ENCODE assay signal across 39 mouse cellular contexts in genomic region chr11:33234134-33234533, GRCm38 (mm10). TPM values are rescaled to one million over a fixed set of nuclear protein-coding genes. Genes with fewer than 3 reads are reported as not detected.
DNase-seq lines count a peak whose midpoint lies in the region; ATAC-seq lines count a peak whose summit lies in the region.
"Had no signal": no experiment of that assay in that cellular context is flagged by ENCODE, and none has a peak within 500 bp of the region (broad histone marks: within the 10 kb centered on the region; RNA-seq: fewer than 3 reads in every experiment).

No protein-coding gene starts in this region.

- peaks cover 5% of the 10 kb centered on the region; the same call in 1 of the 2 replicates for H3K4me1 ChIP-seq in forebrain, embryonic 10.5 days
- H3K4me1 ChIP-seq in forebrain, embryonic 14.5 days (ENCODE audit: control insufficient read depth, insufficient read depth, low read length): peaks cover 4% of the 10 kb centered on the region
- H3K4me1 ChIP-seq in neural tube, embryonic 15.5 days: peaks cover 12% of the 10 kb centered on the region
- H3K4me1 ChIP-seq in hindbrain, embryonic 15.5 days (replicated peaks): peaks cover 9% of the 10 kb centered on the region
- peaks cover 16% of the 10 kb centered on the region for H3K4me1 ChIP-seq in neural tube, embryonic 14.5 days (ENCODE audit: control insufficient read depth, insufficient read depth, low read length)
- H3K4me1 ChIP-seq: embryonic facial prominence, embryonic 15.5 days; heart, embryonic 12.5 days; limb, embryonic 13.5 days; lung, embryonic 15.5 days had no signal

- no peaks in the 10 kb centered on the region for H3K27me3 ChIP-seq in forebrain, embryonic 10.5 days (ENCODE audit: poor library complexity, severe bottlenecking)
- H3K27me3 ChIP-seq in forebrain, embryonic 14.5 days (replicated peaks; ENCODE audit: control insufficient read depth, insufficient read depth, low read length): no peaks in the 10 kb centered on the region
- no peaks in the 10 kb centered on the region for H3K27me3 ChIP-seq in neural tube, embryonic 15.5 days (replicated peaks)
- H3K27me3 ChIP-seq in hindbrain, embryonic 15.5 days: no peaks in the 10 kb centered on the region
- no peaks in the 10 kb centered on the region for H3K27me3 ChIP-seq in neural tube, embryonic 14.5 days (ENCODE audit: control insufficient read depth, insufficient read depth, low read length)
- H3K27me3 ChIP-seq: embryonic facial prominence, embryonic 15.5 days; forebrain, embryonic 13.5 days; heart, embryonic 12.5 days; limb, embryonic 13.5 days; lung, embryonic 15.5 days; Patski had no signal

- H3K4me3 ChIP-seq in forebrain, embryonic 10.5 days: no peak overlapping the region
- H3K4me3 ChIP-seq in forebrain, embryonic 14.5 days (ENCODE audit: low read depth, low read length): no peak overlapping the region
- no peak overlapping the region for H3K4me3 ChIP-seq in neural tube, embryonic 15.5 days (replicated peaks)
- H3K4me3 ChIP-seq in hindbrain, embryonic 15.5 days: no peak overlapping the region
- H3K4me3 ChIP-seq in neural tube, embryonic 14.5 days (ENCODE audit: low read depth, low read length): no peak overlapping the region
- H3K4me3 ChIP-seq: embryonic facial prominence, embryonic 10.5 days; embryonic facial prominence, embryonic 15.5 days; forebrain, embryonic 13.5 days; heart, embryonic 12.5 days; limb, embryonic 13.5 days; lung, embryonic 15.5 days had no signal

- no peak overlapping the region for H3K9ac ChIP-seq in forebrain, embryonic 14.5 days (ENCODE audit: low read length)
- H3K9ac ChIP-seq in neural tube, embryonic 15.5 days (replicated peaks): no peak overlapping the region
- no peak overlapping the region for H3K9ac ChIP-seq in hindbrain, embryonic 15.5 days
- no peak overlapping the region for H3K9ac ChIP-seq in neural tube, embryonic 14.5 days (replicated peaks; ENCODE audit: low read depth, low read length)
- H3K9ac ChIP-seq: embryonic facial prominence, embryonic 15.5 days; forebrain, embryonic 13.5 days; heart, embryonic 12.5 days; limb, embryonic 13.5 days; lung, embryonic 15.5 days had no signal

- DNase-seq in forebrain, embryonic 10.5 days (ENCODE audit: extremely low spot score, low spot score): peak; percentile 11
- DNase-seq in forebrain, embryonic 14.5 days (ENCODE audit: low spot score): no peak
- peak; percentile 27 for DNase-seq in neural tube, embryonic 10.5 days (ENCODE audit: extremely low spot score, low spot score)
- DNase-seq in layer of hippocampus, adult 8-10 months (ENCODE audit: low spot score in 2 of 2): no peak
- DNase-seq in right cerebral cortex, adult 2 months (ENCODE audit: low spot score in 2 of 2): no peak
- DNase-seq: adrenal gland, postnatal 10 days; cerebellum, adult 11 months; cerebellum, adult 9-10 months; cerebellum, postnatal 36 days; gastrocnemius, postnatal 25 days; heart, adult 18-20 months; kidney, adult 9 months; kidney, postnatal 14 days; spleen, adult 18-20 months; thymus, adult 18-20 months; thymus, postnatal 25 days had no signal

- no peaks in the 10 kb centered on the region for H3K36me3 ChIP-seq in forebrain, embryonic 10.5 days (replicated peaks)
- H3K36me3 ChIP-seq in forebrain, embryonic 14.5 days (ENCODE audit: control insufficient read depth, insufficient read depth, low read length): no peaks in the 10 kb centered on the region
- no peaks in the 10 kb centered on the region for H3K36me3 ChIP-seq in neural tube, embryonic 15.5 days
- no peaks in the 10 kb centered on the region for H3K36me3 ChIP-seq in hindbrain, embryonic 15.5 days
- H3K36me3 ChIP-seq in neural tube, embryonic 14.5 days (ENCODE audit: control insufficient read depth, insufficient read depth, low read length): no peaks in the 10 kb centered on the region
- H3K36me3 ChIP-seq: embryonic facial prominence, embryonic 10.5 days; embryonic facial prominence, embryonic 15.5 days; heart, embryonic 12.5 days; limb, embryonic 13.5 days; lung, embryonic 15.5 days had no signal

- WGBS in forebrain, embryonic 10.5 days: 69% methylated on average over 3 of the region's 3 CpGs
- WGBS in forebrain, embryonic 14.5 days: 60% methylated on average over 3 of the region's 3 CpGs
- 24% methylated on average over 3 of the region's 3 CpGs for WGBS in neural tube, embryonic 15.5 days
- WGBS in hindbrain, embryonic 15.5 days: 27% methylated on average over 3 of the region's 3 CpGs
- WGBS in neural tube, embryonic 14.5 days: 18% methylated on average over 3 of the region's 3 CpGs

- H3K27ac ChIP-seq in forebrain, embryonic 10.5 days: no peak overlapping the region
- H3K27ac ChIP-seq in forebrain, embryonic 14.5 days (ENCODE audit: low read depth, low read length): no peak overlapping the region
- H3K27ac ChIP-seq in neural tube, embryonic 15.5 days (replicated peaks): no peak overlapping the region
- 0 out of 2 replicates have a peak overlapping the region, but pooled peaks have one; percentile 15 for H3K27ac ChIP-seq in hindbrain, embryonic 15.5 days (replicated peaks)
- H3K27ac ChIP-seq in neural tube, embryonic 14.5 days (ENCODE audit: low read depth, low read length): no peak overlapping the region
- H3K27ac ChIP-seq: embryonic facial prominence, embryonic 10.5 days; embryonic facial prominence, embryonic 15.5 days; forebrain, embryonic 13.5 days; limb, embryonic 13.5 days; lung, embryonic 15.5 days; stomach, postnatal 0 days had no signal

- no peaks in the 10 kb centered on the region for H3K9me3 ChIP-seq in forebrain, embryonic 10.5 days
- H3K9me3 ChIP-seq in forebrain, embryonic 14.5 days (replicated peaks; ENCODE audit: control insufficient read depth, low read length): no peaks in the 10 kb centered on the region
- no peaks in the 10 kb centered on the region for H3K9me3 ChIP-seq in neural tube, embryonic 15.5 days (replicated peaks)
- H3K9me3 ChIP-seq in hindbrain, embryonic 15.5 days: no peaks in the 10 kb centered on the region
- H3K9me3 ChIP-seq in neural tube, embryonic 14.5 days (ENCODE audit: control insufficient read depth, low read length): no peaks in the 10 kb centered on the region
- H3K9me3 ChIP-seq: embryonic facial prominence, embryonic 10.5 days; embryonic facial prominence, embryonic 15.5 days; forebrain, embryonic 13.5 days; heart, embryonic 12.5 days; limb, embryonic 13.5 days; lung, embryonic 15.5 days had no signal

- no peak for ATAC-seq in forebrain, embryonic 14.5 days
- no peak for ATAC-seq in neural tube, embryonic 15.5 days (ENCODE audit: low FRiP score)
- ATAC-seq in hindbrain, embryonic 15.5 days (ENCODE audit: low FRiP score, low read depth): no peak
- ATAC-seq in neural tube, embryonic 14.5 days (ENCODE audit: low read depth): peak; percentile 50; the same call in 1 of the 2 replicates
- ATAC-seq: forebrain, embryonic 13.5 days; intestine, postnatal 0 days; midbrain, embryonic 16.5 days; Patski had no signal

- no peak overlapping the region for H3K4me2 ChIP-seq in forebrain, embryonic 14.5 days (ENCODE audit: low read length)
- H3K4me2 ChIP-seq in neural tube, embryonic 15.5 days: no peak overlapping the region
- no peak overlapping the region for H3K4me2 ChIP-seq in hindbrain, embryonic 15.5 days
- no peak overlapping the region for H3K4me2 ChIP-seq in neural tube, embryonic 14.5 days (ENCODE audit: low read depth, low read length)
- H3K4me2 ChIP-seq: embryonic facial prominence, embryonic 15.5 days; forebrain, embryonic 13.5 days; heart, embryonic 12.5 days; limb, embryonic 13.5 days; liver, embryonic 11.5 days; lung, embryonic 15.5 days; midbrain, embryonic 11.5 days had no signal

RNA-seq across cellular contexts. Expression of gene Tlx3, which starts 30.7 kb away (rescaled TPM):
- polyA plus RNA-seq in forebrain, embryonic 10.5 days (2016; fragmentation: Nextera tagmentation; extraction: Ambion mirVana): not detected in 2 replicates
- not detected in 2 replicates for polyA plus RNA-seq in forebrain, embryonic 14.5 days (2014; fragmentation: Nextera tagmentation; extraction: Ambion mirVana)
- polyA plus RNA-seq in neural tube, embryonic 15.5 days (2015; fragmentation: Nextera tagmentation; extraction: Ambion mirVana): 20.3 and 23.2 TPM in 2 replicates
- polyA plus RNA-seq in hindbrain, embryonic 15.5 days (2015; fragmentation: Nextera tagmentation; extraction: Ambion mirVana): 15.0 and 18.1 TPM in 2 replicates
- polyA plus RNA-seq in neural tube, embryonic 14.5 days (2014; fragmentation: Nextera tagmentation; extraction: Ambion mirVana): 32.9 and 41.0 TPM in 2 replicates
- total RNA-seq in layer of hippocampus, adult 8-10 months (2022): not detected
- total RNA-seq: gastrocnemius, postnatal 25 days; heart, adult 18-20 months; layer of hippocampus, adult 18-20 months; layer of hippocampus, postnatal 14 days; left cerebral cortex, adult 8-10 months; left cerebral cortex, postnatal 36 days; megakaryocyte progenitor cell, adult 5-6 weeks; MEL had no signal
- polyA plus RNA-seq: forebrain, embryonic 13.5 days; heart, embryonic 12.5 days; heart, postnatal 0 days; intestine, postnatal 0 days; limb, embryonic 13.5 days; liver, embryonic 11.5 days; liver, embryonic 16.5 days; stomach, postnatal 0 days had no signal

RNA-seq across cellular contexts. Expression of gene Gm12117, which starts 42.4 kb away (rescaled TPM):
- not detected in 2 replicates for polyA plus RNA-seq in forebrain, embryonic 10.5 days (2016; fragmentation: Nextera tagmentation; extraction: Ambion mirVana)
- polyA plus RNA-seq in forebrain, embryonic 14.5 days (2014; fragmentation: Nextera tagmentation; extraction: Ambion mirVana): not detected in 2 replicates
- not detected in 2 replicates for polyA plus RNA-seq in neural tube, embryonic 15.5 days (2015; fragmentation: Nextera tagmentation; extraction: Ambion mirVana)
- polyA plus RNA-seq in hindbrain, embryonic 15.5 days (2015; fragmentation: Nextera tagmentation; extraction: Ambion mirVana): 0.16 TPM in 1 of 2 replicates, not detected in the other
- not detected in 2 replicates for polyA plus RNA-seq in neural tube, embryonic 14.5 days (2014; fragmentation: Nextera tagmentation; extraction: Ambion mirVana)
- 1 to 10 TPM in 1 of 4 experiments, under 1 TPM in 1, not detected in 2; 0.49 to 1.4 TPM for total RNA-seq in layer of hippocampus, adult 8-10 months (2022)
- total RNA-seq: adrenal gland, postnatal 10 days; gastrocnemius, postnatal 25 days; heart, adult 18-20 months; left cerebral cortex, postnatal 36 days; MEL had no signal
- polyA plus RNA-seq: embryonic facial prominence, embryonic 10.5 days; embryonic facial prominence, embryonic 15.5 days; forebrain, embryonic 13.5 days; heart, embryonic 12.5 days; heart, postnatal 0 days; intestine, postnatal 0 days; limb, embryonic 13.5 days; liver, embryonic 11.5 days; liver, embryonic 16.5 days; lung, embryonic 15.5 days; midbrain, embryonic 16.5 days; Patski; stomach, postnatal 0 days had no signal

Comparison
In these comparisons a context has a peak if more than half of its experiments do, and no peak if none do; other contexts are left out.
1. DNase-seq: peak in forebrain, embryonic 10.5 days (single experiment) and neural tube, embryonic 10.5 days (single experiment); none in forebrain, embryonic 14.5 days (single experiment), layer of hippocampus, adult 8-10 months (0 of 2) and right cerebral cortex, adult 2 months (0 of 2).
2. RNA of gene Tlx3, which starts 30.7 kb away (polyA plus RNA-seq): 32.9 to 41.0 TPM in neural tube, embryonic 14.5 days, 20.3 to 23.2 TPM in neural tube, embryonic 15.5 days and 15.0 to 18.1 TPM in hindbrain, embryonic 15.5 days; not detected in forebrain, embryonic 10.5 days and not detected in forebrain, embryonic 14.5 days; every median in the first group is over 10 times any median in the second.